Mouse (Mus musculus) E14TG2a.4 (cell line): ENCODE data around the gene Sh3bp5l.

Source experiments
- CTCF ChIP-seq: conservative IDR thresholded peaks from 2 replicates; pipeline ENCODE4 v1.5.1; 2014; ENCODE audit warnings: low read length
- NANOG ChIP-seq: IDR thresholded peaks from 2 replicates; pipeline ENCODE4 v1.6.1; 2014; ENCODE audit warnings: borderline replicate concordance, low read length, mixed read lengths
- POU5F1 ChIP-seq: IDR thresholded peaks from 2 replicates; pipeline ENCODE4 v1.6.1; 2014; ENCODE audit warnings: low read length, borderline replicate concordance

DNA sequence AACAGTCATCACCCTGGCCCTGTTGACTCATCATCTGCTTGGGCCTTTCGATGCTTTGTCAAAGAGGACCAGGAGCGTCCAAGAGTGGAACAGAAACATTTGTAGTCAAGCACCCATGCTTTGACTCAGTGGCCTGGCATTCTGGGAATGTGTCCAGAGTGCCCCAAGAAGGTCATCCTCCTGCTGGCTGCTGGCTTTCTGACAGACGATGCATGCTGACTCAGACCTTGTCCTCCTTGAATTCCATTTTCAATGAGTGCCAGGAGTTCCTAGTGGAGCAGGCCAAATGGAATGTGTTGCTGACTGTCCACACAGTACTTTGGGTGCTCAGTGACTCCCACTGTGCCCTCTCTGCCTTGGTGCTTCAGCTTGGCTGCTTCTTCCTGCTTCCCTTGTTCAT is 4.2 kb downstream of the Sh3bp5l start:
- TF ChIP-seq CTCF (no peak), POU5F1 (no peak), NANOG (no peak)
